Mouse (Mus musculus): Measurements from ENCODE around the gene Dpyd. TPM values are rescaled to one million over a fixed set of nuclear protein-coding genes. Genes with fewer than 3 reads are reported as not detected.

Gene Dpyd
- polyA plus RNA-seq, 1 experiment from 2014 or later: 10.7 TPM

GRCm38 (mm10) chr3:118812885-118813284 lies 251.0 kb downstream of the Dpyd start:
- H3K4me1 ChIP-seq (replicated peaks; ENCODE audit: control insufficient read depth, insufficient read depth, low read length): no peaks in the 10 kb centered on the region
- no peak for ATAC-seq (replicated peaks; ENCODE audit: low FRiP score, low TSS enrichment, low read depth)
- H3K27me3 ChIP-seq (replicated peaks; ENCODE audit: control insufficient read depth, insufficient read depth, low read length): no peaks in the 10 kb centered on the region
- WGBS: 77% methylated on average over 1 of the region's 1 CpGs
- H3K4me2 ChIP-seq (ENCODE audit: low read length): no peak overlapping the region
- H3K36me3 ChIP-seq (ENCODE audit: control insufficient read depth, insufficient read depth, low read length): no peaks in the 10 kb centered on the region
- H3K27ac ChIP-seq (ENCODE audit: low read depth): no peak overlapping the region
- H3K4me3 ChIP-seq (ENCODE audit: low read depth, low read length): no peak overlapping the region
- no peak for DNase-seq (ENCODE audit: low spot score)
- no peak overlapping the region for H3K9ac ChIP-seq (ENCODE audit: low read length)
- H3K9me3 ChIP-seq (ENCODE audit: control insufficient read depth, low read length): no peaks in the 10 kb centered on the region

GRCm38 (mm10) chr3:118850613-118851527 lies 288.9 kb downstream of the Dpyd start:
- ATAC-seq (replicated peaks; ENCODE audit: low FRiP score, low TSS enrichment, low read depth) (no peak), DNase-seq (ENCODE audit: low spot score) (no peak)
- Histone ChIP-seq H3K4me3 (ENCODE audit: low read depth, low read length) (no peak overlapping the region), H3K9ac (ENCODE audit: low read length) (no peak overlapping the region), H3K27ac (ENCODE audit: low read depth) (no peak overlapping the region), H3K4me1 (replicated peaks; ENCODE audit: control insufficient read depth, insufficient read depth, low read length) (no peaks in the 10 kb centered on the region), H3K9me3 (ENCODE audit: control insufficient read depth, low read length) (no peaks in the 10 kb centered on the region), H3K27me3 (replicated peaks; ENCODE audit: control insufficient read depth, insufficient read depth, low read length) (no peaks in the 10 kb centered on the region), H3K36me3 (ENCODE audit: control insufficient read depth, insufficient read depth, low read length) (no peaks in the 10 kb centered on the region), H3K4me2 (ENCODE audit: low read length) (no peak overlapping the region)
- 64% methylated on average over 4 of the region's 4 CpGs for WGBS

- DNase-seq (ENCODE audit: low spot score): no peak
- no peak overlapping the region for H3K9ac ChIP-seq (ENCODE audit: low read length)
- no peaks in the 10 kb centered on the region for H3K9me3 ChIP-seq (ENCODE audit: control insufficient read depth, low read length)
- H3K4me2 ChIP-seq (ENCODE audit: low read length): no peak overlapping the region
- ATAC-seq (replicated peaks; ENCODE audit: low FRiP score, low TSS enrichment, low read depth): no peak
- no peaks in the 10 kb centered on the region for H3K36me3 ChIP-seq (ENCODE audit: control insufficient read depth, insufficient read depth, low read length)
- H3K4me3 ChIP-seq (ENCODE audit: low read depth, low read length): no peak overlapping the region
- no peaks in the 10 kb centered on the region for H3K4me1 ChIP-seq (replicated peaks; ENCODE audit: control insufficient read depth, insufficient read depth, low read length)
- WGBS: 86% methylated on average over 5 of the region's 5 CpGs
- no peaks in the 10 kb centered on the region for H3K27me3 ChIP-seq (replicated peaks; ENCODE audit: control insufficient read depth, insufficient read depth, low read length)
- H3K27ac ChIP-seq (ENCODE audit: low read depth): no peak overlapping the region
Measured at GRCm38 (mm10) chr3:118852711-118853110, 290.8 kb downstream of the Dpyd start.

DNA sequence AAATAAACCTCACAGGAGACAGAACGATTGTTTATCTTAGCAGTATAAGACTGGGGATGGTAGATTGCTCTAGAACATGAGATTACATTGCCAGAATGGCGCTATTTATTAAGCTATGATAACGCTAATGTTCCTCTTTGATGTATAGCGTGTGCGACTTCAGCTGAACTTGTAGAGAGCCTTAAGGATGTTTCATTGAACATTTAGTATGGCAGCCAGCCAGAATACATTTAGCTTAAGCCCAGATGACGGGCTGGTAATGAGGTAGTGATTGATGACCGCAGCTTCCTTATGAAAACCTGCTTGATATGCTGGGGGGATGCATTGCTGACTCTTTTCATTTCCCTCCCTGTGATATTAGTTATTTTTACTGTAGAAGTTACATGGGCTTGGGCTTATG lies 293.5 kb downstream of the Dpyd start:
- Histone ChIP-seq H3K9me3 (ENCODE audit: control insufficient read depth, low read length) (no peaks in the 10 kb centered on the region), H3K4me3 (ENCODE audit: low read depth, low read length) (no peak overlapping the region), H3K9ac (ENCODE audit: low read length) (no peak overlapping the region), H3K36me3 (ENCODE audit: control insufficient read depth, insufficient read depth, low read length) (no peaks in the 10 kb centered on the region), H3K4me2 (ENCODE audit: low read length) (no peak overlapping the region), H3K4me1 (replicated peaks; ENCODE audit: control insufficient read depth, insufficient read depth, low read length) (no peaks in the 10 kb centered on the region), H3K27ac (ENCODE audit: low read depth) (no peak overlapping the region), H3K27me3 (replicated peaks; ENCODE audit: control insufficient read depth, insufficient read depth, low read length) (no peaks in the 10 kb centered on the region)
- ATAC-seq (replicated peaks; ENCODE audit: low FRiP score, low TSS enrichment, low read depth) (no peak; the same call in 1 of the 2 replicates), DNase-seq (ENCODE audit: low spot score) (no peak)
- 55% methylated on average over 7 of the region's 7 CpGs for WGBS

- Histone ChIP-seq H3K9me3 (ENCODE audit: control insufficient read depth, low read length) (no peaks in the 10 kb centered on the region), H3K36me3 (ENCODE audit: control insufficient read depth, insufficient read depth, low read length) (no peaks in the 10 kb centered on the region), H3K4me2 (ENCODE audit: low read length) (no peak overlapping the region), H3K27ac (ENCODE audit: low read depth) (no peak overlapping the region), H3K4me3 (ENCODE audit: low read depth, low read length) (no peak overlapping the region), H3K27me3 (replicated peaks; ENCODE audit: control insufficient read depth, insufficient read depth, low read length) (no peaks in the 10 kb centered on the region), H3K4me1 (replicated peaks; ENCODE audit: control insufficient read depth, insufficient read depth, low read length) (no peaks in the 10 kb centered on the region), H3K9ac (ENCODE audit: low read length) (no peak overlapping the region)
- no peak for DNase-seq (ENCODE audit: low spot score)
- no peak for ATAC-seq (replicated peaks; ENCODE audit: low FRiP score, low TSS enrichment, low read depth)
- WGBS: 51% methylated on average over 10 of the region's 10 CpGs
Measured at GRCm38 (mm10) chr3:118869113-118870107, 307.5 kb downstream of the Dpyd start.

DNA sequence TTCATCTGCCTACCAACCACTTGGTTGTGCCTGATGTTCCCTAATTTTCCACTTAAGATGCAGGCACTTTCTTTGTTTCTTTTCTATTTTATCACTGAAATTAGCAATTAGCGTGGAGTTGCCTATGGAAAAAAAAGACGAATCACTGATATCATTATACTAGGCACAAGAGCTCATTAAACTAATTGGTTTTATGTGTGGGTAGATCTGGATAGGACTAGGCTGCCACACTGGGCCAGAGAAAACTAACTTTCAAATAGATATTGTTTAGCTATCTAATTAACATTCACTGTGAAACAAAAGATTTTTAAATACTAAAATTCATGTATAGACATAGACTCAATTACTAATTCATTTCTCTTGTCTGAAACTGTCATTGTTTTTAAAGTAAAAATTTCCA lies 313.9 kb downstream of the Dpyd start:
- H3K36me3 ChIP-seq (ENCODE audit: control insufficient read depth, insufficient read depth, low read length): no peaks in the 10 kb centered on the region
- no peaks in the 10 kb centered on the region for H3K9me3 ChIP-seq (ENCODE audit: control insufficient read depth, low read length)
- no peak overlapping the region for H3K27ac ChIP-seq (ENCODE audit: low read depth)
- no peak overlapping the region for H3K4me3 ChIP-seq (ENCODE audit: low read depth, low read length)
- H3K27me3 ChIP-seq (replicated peaks; ENCODE audit: control insufficient read depth, insufficient read depth, low read length): no peaks in the 10 kb centered on the region
- DNase-seq (ENCODE audit: low spot score) (no peak), ATAC-seq (replicated peaks; ENCODE audit: low FRiP score, low TSS enrichment, low read depth) (no peak)
- no peak overlapping the region for H3K4me2 ChIP-seq (ENCODE audit: low read length)
- H3K4me1 ChIP-seq (replicated peaks; ENCODE audit: control insufficient read depth, insufficient read depth, low read length): no peaks in the 10 kb centered on the region
- 85% methylated on average over 2 of the region's 2 CpGs for WGBS
- H3K9ac ChIP-seq (ENCODE audit: low read length): no peak overlapping the region

GRCm38 (mm10) chr3:118899036-118899435 lies 337.1 kb downstream of the Dpyd start:
- no peak for ATAC-seq (replicated peaks; ENCODE audit: low FRiP score, low TSS enrichment, low read depth)
- 87% methylated on average over 11 of the region's 11 CpGs for WGBS
- no peak overlapping the region for H3K4me3 ChIP-seq (ENCODE audit: low read depth, low read length)
- no peaks in the 10 kb centered on the region for H3K36me3 ChIP-seq (ENCODE audit: control insufficient read depth, insufficient read depth, low read length)
- H3K9me3 ChIP-seq (ENCODE audit: control insufficient read depth, low read length): no peaks in the 10 kb centered on the region
- H3K4me2 ChIP-seq (ENCODE audit: low read length): no peak overlapping the region
- no peak overlapping the region for H3K9ac ChIP-seq (ENCODE audit: low read length)
- DNase-seq (ENCODE audit: low spot score): no peak
- no peaks in the 10 kb centered on the region for H3K27me3 ChIP-seq (replicated peaks; ENCODE audit: control insufficient read depth, insufficient read depth, low read length)
- H3K27ac ChIP-seq (ENCODE audit: low read depth): no peak overlapping the region
- H3K4me1 ChIP-seq (replicated peaks; ENCODE audit: control insufficient read depth, insufficient read depth, low read length): no peaks in the 10 kb centered on the region

- no peak for DNase-seq (ENCODE audit: low spot score)
- no peaks in the 10 kb centered on the region for H3K36me3 ChIP-seq (ENCODE audit: control insufficient read depth, insufficient read depth, low read length)
- no peak overlapping the region for H3K9ac ChIP-seq (ENCODE audit: low read length)
- ATAC-seq (replicated peaks; ENCODE audit: low FRiP score, low TSS enrichment, low read depth): no peak
- H3K27ac ChIP-seq (ENCODE audit: low read depth): no peak overlapping the region
- H3K4me3 ChIP-seq (ENCODE audit: low read depth, low read length): no peak overlapping the region
- no peaks in the 10 kb centered on the region for H3K9me3 ChIP-seq (ENCODE audit: control insufficient read depth, low read length)
- 89% methylated on average over 2 of the region's 2 CpGs for WGBS
- no peaks in the 10 kb centered on the region for H3K4me1 ChIP-seq (replicated peaks; ENCODE audit: control insufficient read depth, insufficient read depth, low read length)
- no peaks in the 10 kb centered on the region for H3K27me3 ChIP-seq (replicated peaks; ENCODE audit: control insufficient read depth, insufficient read depth, low read length)
- H3K4me2 ChIP-seq (ENCODE audit: low read length): no peak overlapping the region
Measured at GRCm38 (mm10) chr3:118991312-118991711, 429.4 kb downstream of the Dpyd start.

Measured in intestine, embryonic 14.5 days (tissue).